Mouse (Mus musculus): ENCODE data around the gene Rnf130. TPM values are rescaled to one million over a fixed set of nuclear protein-coding genes. Genes with fewer than 3 reads are reported as not detected.

Rnf130 gene
- polyA plus RNA-seq, 1 experiment from 2014 or later, result 88.5 TPM

DNA sequence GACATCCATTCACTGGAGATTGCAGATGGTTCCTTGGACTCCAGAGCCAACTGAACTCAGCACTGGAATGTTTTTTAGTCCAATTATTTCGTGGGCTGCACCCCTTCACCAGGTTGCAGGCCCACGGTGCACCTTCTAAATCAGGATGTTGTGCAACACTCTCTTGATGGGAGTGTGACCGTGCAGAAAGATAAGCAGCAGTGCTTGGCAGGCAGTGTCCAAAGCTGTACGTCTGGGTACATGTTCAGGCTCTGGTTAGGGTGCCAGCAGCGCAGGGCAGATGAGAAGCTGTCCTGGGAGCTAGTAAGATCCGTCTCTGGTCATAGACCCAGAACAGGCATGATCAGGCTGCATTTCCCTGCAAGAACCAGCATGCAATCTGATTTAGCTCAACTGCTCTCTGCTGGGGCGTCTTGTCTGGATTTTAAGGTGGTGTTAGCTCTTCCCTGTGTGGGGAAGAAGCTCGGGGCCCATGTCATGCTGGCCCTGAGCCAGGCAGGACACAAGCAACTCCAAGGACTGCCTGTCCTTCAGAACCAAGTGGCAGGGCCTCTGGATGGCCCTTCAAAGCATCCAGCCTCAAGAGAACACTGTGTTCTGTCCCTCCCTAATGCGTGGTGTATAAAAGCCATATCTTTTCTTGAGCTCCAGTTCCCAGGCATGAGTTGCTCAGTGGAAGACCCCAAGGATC lies 122.3 kb downstream of the Rnf130 start:
- peaks cover 89% of the 10 kb centered on the region for H3K36me3 ChIP-seq
- no peak overlapping the region for H3K27ac ChIP-seq
- no peaks in the 10 kb centered on the region for H3K9me3 ChIP-seq
- 86% methylated on average over 9 of the region's 9 CpGs for WGBS
- no peak for ATAC-seq (ENCODE audit: insufficient number of reproducible peaks, insufficient read depth, low FRiP score, low TSS enrichment)
- H3K4me1 ChIP-seq, result no peaks in the 10 kb centered on the region
- H3K27me3 ChIP-seq, result no peaks in the 10 kb centered on the region
- H3K9ac ChIP-seq, result no peak overlapping the region
- no peak overlapping the region for H3K4me2 ChIP-seq (replicated peaks)
- H3K4me3 ChIP-seq, result no peak overlapping the region

DNA sequence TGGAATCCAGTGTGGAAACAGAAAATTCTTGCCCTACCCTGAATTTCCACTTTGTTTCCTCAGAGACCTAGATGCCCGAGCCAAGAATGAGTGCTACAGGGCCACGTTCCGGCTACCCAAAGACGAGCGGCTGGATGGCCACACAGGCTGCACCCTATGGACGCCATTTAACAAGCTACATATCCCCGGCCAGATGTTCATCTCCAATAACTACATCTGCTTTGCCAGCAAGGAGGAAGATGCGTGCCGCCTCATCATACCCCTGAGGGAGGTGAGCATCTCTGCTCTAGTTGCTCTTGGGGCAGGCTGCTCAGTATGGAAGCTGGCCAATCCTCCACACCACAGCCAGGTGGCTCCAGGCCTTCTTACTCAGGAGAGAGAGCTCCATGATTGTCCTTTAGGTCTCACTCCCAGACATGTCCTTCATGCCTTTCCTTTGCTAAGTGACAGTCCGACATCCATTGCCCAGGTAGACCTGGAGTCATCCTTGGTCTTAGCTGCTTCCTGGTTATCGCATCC lies 122.9 kb downstream of the Rnf130 start:
- Histone ChIP-seq H3K9ac (no peak overlapping the region), H3K9me3 (no peaks in the 10 kb centered on the region), H3K36me3 (peaks cover 89% of the 10 kb centered on the region), H3K4me2 (replicated peaks) (no peak overlapping the region), H3K27me3 (no peaks in the 10 kb centered on the region), H3K4me1 (no peaks in the 10 kb centered on the region), H3K27ac (no peak overlapping the region), H3K4me3 (no peak overlapping the region)
- 94% methylated on average over 11 of the region's 11 CpGs for WGBS
- ATAC-seq (ENCODE audit: insufficient number of reproducible peaks, insufficient read depth, low FRiP score, low TSS enrichment), result no peak

DNA sequence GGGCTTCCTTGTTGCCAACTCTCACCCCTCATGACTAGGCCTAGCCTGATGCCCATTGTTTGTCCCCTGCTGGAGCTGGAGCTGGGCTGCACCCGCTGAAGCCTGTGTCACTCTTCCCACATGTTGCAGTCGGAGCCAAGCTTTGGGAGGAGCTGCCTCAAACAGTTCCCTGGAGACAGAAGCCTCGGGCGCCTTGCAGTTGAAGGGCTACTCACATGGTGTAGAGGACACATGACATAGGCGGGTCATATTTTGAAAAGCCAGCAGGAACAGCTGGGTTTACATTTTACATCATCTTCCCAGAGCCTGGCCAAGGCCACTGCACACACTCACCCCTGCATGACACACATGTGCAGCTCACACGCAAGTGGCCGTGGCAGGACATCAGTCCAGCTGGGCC lies 124.1 kb downstream of the Rnf130 start:
- no peak overlapping the region for H3K4me2 ChIP-seq (replicated peaks)
- H3K36me3 ChIP-seq, result peaks cover 91% of the 10 kb centered on the region
- no peak overlapping the region for H3K4me3 ChIP-seq
- H3K27me3 ChIP-seq, result no peaks in the 10 kb centered on the region
- no peaks in the 10 kb centered on the region for H3K9me3 ChIP-seq
- WGBS, result 88% methylated on average over 7 of the region's 7 CpGs
- no peaks in the 10 kb centered on the region for H3K4me1 ChIP-seq
- no peak overlapping the region for H3K27ac ChIP-seq
- no peak overlapping the region for H3K9ac ChIP-seq
- ATAC-seq (ENCODE audit: insufficient number of reproducible peaks, insufficient read depth, low FRiP score, low TSS enrichment), result no peak

DNA sequence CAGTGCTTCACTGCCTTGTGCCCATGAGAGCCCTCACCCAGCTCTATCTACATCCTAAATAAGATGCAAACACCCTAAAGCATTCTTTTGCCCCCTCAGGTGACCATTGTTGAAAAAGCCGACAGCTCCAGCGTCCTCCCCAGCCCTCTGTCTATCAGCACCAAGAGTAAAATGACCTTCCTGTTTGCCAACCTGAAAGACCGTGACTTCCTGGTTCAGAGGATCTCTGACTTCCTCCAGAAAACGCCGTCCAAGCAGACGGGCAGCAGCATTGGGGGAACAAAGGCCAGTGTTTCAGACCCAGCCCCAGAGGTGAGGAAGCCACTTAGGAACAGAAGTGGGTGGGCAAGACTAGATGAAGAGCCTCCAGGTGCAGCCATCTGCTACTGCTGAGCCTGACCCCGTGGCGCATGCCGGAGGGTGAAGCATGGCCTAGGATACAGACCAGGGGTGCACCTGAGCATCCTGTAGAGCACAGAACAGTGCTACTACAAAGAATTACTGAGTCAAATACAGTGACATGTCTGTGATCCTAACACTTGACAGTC lies 124.5 kb downstream of the Rnf130 start:
- no peak overlapping the region for H3K9ac ChIP-seq
- no peak overlapping the region for H3K27ac ChIP-seq
- peaks cover 93% of the 10 kb centered on the region for H3K36me3 ChIP-seq
- H3K4me3 ChIP-seq, result no peak overlapping the region
- H3K27me3 ChIP-seq, result no peaks in the 10 kb centered on the region
- no peaks in the 10 kb centered on the region for H3K9me3 ChIP-seq
- no peak overlapping the region for H3K4me2 ChIP-seq (replicated peaks)
- 80% methylated on average over 9 of the region's 9 CpGs for WGBS
- ATAC-seq (ENCODE audit: insufficient number of reproducible peaks, insufficient read depth, low FRiP score, low TSS enrichment), result no peak
- no peaks in the 10 kb centered on the region for H3K4me1 ChIP-seq

DNA sequence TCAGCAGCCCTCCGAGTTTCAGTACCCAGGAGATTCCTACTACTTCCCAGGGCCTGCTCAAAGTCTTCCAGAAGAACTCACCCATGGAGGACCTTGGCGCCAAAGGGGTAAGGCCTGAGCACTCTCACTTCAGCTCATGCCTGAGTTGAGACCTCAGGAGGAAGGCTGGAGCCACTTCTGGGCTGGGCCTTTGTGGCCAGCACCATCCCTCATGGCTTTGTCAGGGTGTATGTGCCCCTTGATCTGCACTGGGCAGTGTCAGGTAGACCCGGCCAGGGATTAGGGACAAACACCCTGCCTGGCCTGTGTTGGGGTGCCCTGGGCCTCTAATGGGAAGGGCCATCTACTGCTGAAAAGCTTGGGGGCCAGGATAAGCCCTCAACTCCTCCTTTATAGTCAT lies 126.2 kb downstream of the Rnf130 start:
- Histone ChIP-seq H3K4me2 (replicated peaks) (no peak overlapping the region), H3K9ac (no peak overlapping the region), H3K4me1 (no peaks in the 10 kb centered on the region), H3K36me3 (peaks cover 91% of the 10 kb centered on the region), H3K27ac (no peak overlapping the region), H3K4me3 (no peak overlapping the region), H3K9me3 (no peaks in the 10 kb centered on the region), H3K27me3 (no peaks in the 10 kb centered on the region)
- no peak for ATAC-seq (ENCODE audit: insufficient number of reproducible peaks, insufficient read depth, low FRiP score, low TSS enrichment)
- 91% methylated on average over 3 of the region's 3 CpGs for WGBS

DNA sequence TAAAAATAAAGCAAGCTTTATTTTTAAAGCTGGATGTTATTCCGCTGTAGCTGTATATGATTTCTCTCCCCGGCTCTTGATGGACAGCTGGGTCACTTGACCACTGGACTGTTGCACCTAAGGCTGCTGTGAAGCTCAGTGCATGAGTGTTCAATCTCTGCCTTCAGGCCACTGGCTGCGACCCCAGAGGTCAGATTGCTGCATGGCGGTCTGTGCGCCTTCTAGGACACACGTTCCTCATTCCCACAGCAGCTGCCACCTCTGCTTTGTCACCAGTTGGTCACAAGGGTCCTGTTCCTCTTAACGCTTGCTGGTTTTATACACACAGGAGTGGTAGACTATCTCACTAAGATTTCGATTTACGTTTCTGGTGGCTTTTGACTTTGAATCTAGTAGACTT lies 129.0 kb downstream of the Rnf130 start:
- no peak for ATAC-seq (ENCODE audit: insufficient number of reproducible peaks, insufficient read depth, low FRiP score, low TSS enrichment)
- no peaks in the 10 kb centered on the region for H3K4me1 ChIP-seq
- no peaks in the 10 kb centered on the region for H3K9me3 ChIP-seq
- no peaks in the 10 kb centered on the region for H3K27me3 ChIP-seq
- no peak overlapping the region for H3K4me2 ChIP-seq (replicated peaks)
- H3K9ac ChIP-seq, result no peak overlapping the region
- H3K27ac ChIP-seq, result no peak overlapping the region
- peaks cover 96% of the 10 kb centered on the region for H3K36me3 ChIP-seq
- no peak overlapping the region for H3K4me3 ChIP-seq
- 46% methylated on average over 9 of the region's 9 CpGs for WGBS

MicroRNAs encoded within 50 kb of the gene (microRNA counts, 519-probe panel; counts per million panel counts)
- microRNA mmu-miR-340-3p (1,609 counts per million, percentile 66 among the panel's probes with 10 or more counts), microRNA mmu-miR-340-5p (5,274 counts per million, percentile 89 among the panel's probes with 10 or more counts)

Small RNAs within 50 kb of the gene (microRNA-seq; reads per million reads assigned to microRNA genes)
- 502 reads per million, percentile 69 among the genes with 10 or more reads in this experiment for gene Mir340

Other genes starting within 250 kb of the Rnf130 start
- gene Gfpt2, start 231.2 kb upstream of the Rnf130 start, polyA plus RNA-seq (2016; fragmentation: Nextera tagmentation; extraction: Ambion mirVana), result 25.3 and 27.5 TPM in 2 replicates
- 39.3 and 46.2 TPM in 2 replicates for gene Mapk9, start 178.6 kb upstream of the Rnf130 start, polyA plus RNA-seq (2016; fragmentation: Nextera tagmentation; extraction: Ambion mirVana)
- gene Rasgef1c, start 123.5 kb upstream of the Rnf130 start, polyA plus RNA-seq (2016; fragmentation: Nextera tagmentation; extraction: Ambion mirVana), result 0.26 and 0.46 TPM in 2 replicates
- gene Tbc1d9b, start 106.0 kb downstream of the Rnf130 start, polyA plus RNA-seq (2016; fragmentation: Nextera tagmentation; extraction: Ambion mirVana), result 50.7 and 51.2 TPM in 2 replicates
- gene Mrnip, start 149.1 kb downstream of the Rnf130 start, polyA plus RNA-seq (2016; fragmentation: Nextera tagmentation; extraction: Ambion mirVana), result 17.8 and 18.6 TPM in 2 replicates
- 187 and 192 TPM in 2 replicates for gene Sqstm1, start 185.5 kb downstream of the Rnf130 start, polyA plus RNA-seq (2016; fragmentation: Nextera tagmentation; extraction: Ambion mirVana)
- gene Mgat4b, start 185.5 kb downstream of the Rnf130 start, polyA plus RNA-seq (2016; fragmentation: Nextera tagmentation; extraction: Ambion mirVana), result 38.1 and 40.7 TPM in 2 replicates
- 0.62 and 0.74 TPM in 2 replicates for gene Ltc4s, start 213.3 kb downstream of the Rnf130 start, polyA plus RNA-seq (2016; fragmentation: Nextera tagmentation; extraction: Ambion mirVana)

Data from embryonic facial prominence, embryonic 12.5 days (tissue).